Mouse (Mus musculus) lung, postnatal 0 days (tissue): ENCODE data around the gene Tmem150c. TPM values are rescaled to one million over a fixed set of nuclear protein-coding genes. Genes with fewer than 3 reads are reported as not detected.
A peak's percentile ranks its signal among the peaks of the same experiment; 100 is the strongest.

ENCODE experiments used
- ATAC-seq: fragments of 200-750 bp; cut with Nextera tagmentation; 2 replicates; pipeline ENCODE4 v1.8.0; 2017; ENCODE audit warnings: moderate library complexity
- DNase-seq: peaks from one replicate; pipeline ENCODE4 v3.0.0-alpha.2; 2016; ENCODE audit warnings: low spot score
- H3K27ac ChIP-seq: fragments of 300-500 bp; sonication (generic); 2 replicates; pipeline ENCODE4 v1.5.1; 2014; ENCODE audit warnings: antibody characterized with exemption, mild to moderate bottlenecking, low read length, mixed read lengths
- H3K27me3 ChIP-seq: fragments of 300-500 bp; sonication (generic); replicated peaks from 2 replicates; pipeline ENCODE4 v1.6.1; 2014; ENCODE audit warnings: low read length, mixed read lengths; ENCODE audit not compliant: insufficient read depth
- H3K36me3 ChIP-seq: fragments of 300-500 bp; sonication (generic); 2 replicates; pipeline ENCODE4 v1.6.1; 2014; ENCODE audit warnings: low read length, mixed read lengths; ENCODE audit not compliant: insufficient read depth
- H3K4me1 ChIP-seq: fragments of 300-500 bp; sonication (generic); 2 replicates; pipeline ENCODE4 v1.6.1; 2014; ENCODE audit warnings: antibody characterized with exemption, low read depth, low read length, mixed read lengths; ENCODE audit not compliant: insufficient read depth
- H3K4me2 ChIP-seq: fragments of 300-500 bp; sonication (generic); replicated peaks from 2 replicates; pipeline ENCODE4 v1.6.1; 2014; ENCODE audit warnings: low read depth, mild to moderate bottlenecking, low read length, moderate library complexity, mixed read lengths
- H3K4me3 ChIP-seq: fragments of 300-500 bp; sonication (generic); 2 replicates; pipeline ENCODE4 v1.5.1; 2014; ENCODE audit warnings: low read depth, low read length
- H3K9ac ChIP-seq: fragments of 300-500 bp; sonication (generic); replicated peaks from 2 replicates; pipeline ENCODE4 v1.6.1; 2014; ENCODE audit warnings: low read depth, mild to moderate bottlenecking
- H3K9me3 ChIP-seq: fragments of 300-500 bp; sonication (generic); 2 replicates; pipeline ENCODE4 v1.6.1; 2016; ENCODE audit warnings: low read length, mixed read lengths
- CTCF ChIP-seq: IDR thresholded peaks from 2 replicates; pipeline ENCODE4 v1.5.1; 2016; ENCODE audit warnings: antibody characterized with exemption, mild to moderate bottlenecking
- EP300 ChIP-seq: IDR thresholded peaks from 2 replicates; pipeline ENCODE4 v1.6.1; 2016; ENCODE audit warnings: antibody characterized with exemption, mild to moderate bottlenecking, control low read depth
- WGBS: fragments of 180-500 bp; shearing (Covaris S2); extraction: QIAGEN DNeasy Blood & Tissue Kit; methylation state at CpG from one replicate; pipeline ENCODE4 v1.1.7; 2014; 5-methylcytosine and 5-hydroxymethylcytosine counted together
- polyA plus RNA-seq: library from polyadenylated mRNA; unstranded; fragments of >200 nt; fragmentation: Nextera tagmentation; extraction: Ambion mirVana; gene quantifications from 2 replicates; pipeline ENCODE4 v1.2.1, GENCODE M21; 2015

The Tmem150c gene
- polyA plus RNA-seq, 1 experiment from 2014 or later, result 5.4 TPM

DNA sequence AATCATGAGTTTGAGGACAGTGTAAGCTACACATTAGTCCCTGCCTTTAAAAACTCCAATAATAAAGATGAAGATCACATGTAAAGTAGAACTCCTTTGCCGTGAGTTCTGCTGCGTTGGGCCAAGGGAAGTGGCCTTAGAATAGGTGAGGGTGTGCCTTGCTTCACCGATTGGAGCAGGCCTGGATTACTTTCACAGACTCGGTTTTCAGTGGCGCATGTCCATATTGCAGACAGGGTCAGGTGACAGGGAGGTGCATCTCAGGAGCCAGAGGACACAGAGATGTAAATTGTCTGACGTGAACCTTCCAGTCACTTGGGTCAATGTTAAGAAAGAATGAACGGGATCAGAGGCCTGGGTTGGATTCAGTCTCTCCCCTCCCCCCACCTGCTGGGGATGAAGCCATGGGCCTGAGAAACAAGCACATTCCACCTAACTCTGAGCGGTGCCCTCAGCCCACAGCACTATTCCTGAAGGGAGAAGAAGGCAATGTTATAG is 112.4 kb downstream of the Tmem150c start:
- no peaks in the 10 kb centered on the region for H3K9me3 ChIP-seq
- H3K4me2 ChIP-seq, result no peak overlapping the region
- ATAC-seq, result no peak
- no peak for DNase-seq
- H3K27me3 ChIP-seq, result no peaks in the 10 kb centered on the region
- peaks cover 11% of the 10 kb centered on the region for H3K4me1 ChIP-seq
- H3K9ac ChIP-seq, result no peak overlapping the region
- no peak overlapping the region for H3K4me3 ChIP-seq
- H3K36me3 ChIP-seq, result no peaks in the 10 kb centered on the region
- no peak overlapping the region for H3K27ac ChIP-seq
- TF ChIP-seq EP300, result no peak
- TF ChIP-seq CTCF, result no peak
- 59% methylated on average over 8 of the region's 8 CpGs for WGBS

DNA sequence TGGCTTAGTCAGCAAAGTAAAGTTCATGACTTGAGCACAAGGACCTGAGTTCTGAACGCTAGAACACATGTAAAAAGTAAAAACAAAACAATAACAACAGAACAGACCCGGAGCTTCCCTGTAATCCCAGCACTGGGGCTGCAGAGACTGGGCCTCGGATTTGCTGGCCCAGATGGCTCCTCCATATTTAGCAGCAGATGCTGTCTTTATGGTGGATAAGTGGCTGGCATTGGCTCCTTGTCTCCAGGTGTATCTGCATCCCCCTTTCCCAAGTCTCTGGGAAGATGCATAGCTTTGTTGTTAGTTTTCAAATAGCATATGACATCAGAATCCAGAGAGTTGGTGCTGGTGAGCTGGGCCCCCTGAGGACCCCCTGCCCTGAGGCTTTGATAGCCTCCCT is 113.5 kb downstream of the Tmem150c start:
- H3K4me1 ChIP-seq, result peaks cover 16% of the 10 kb centered on the region
- no peak overlapping the region for H3K4me2 ChIP-seq
- no peak for ATAC-seq
- no peak overlapping the region for H3K4me3 ChIP-seq
- no peaks in the 10 kb centered on the region for H3K9me3 ChIP-seq
- no peaks in the 10 kb centered on the region for H3K36me3 ChIP-seq
- DNase-seq, result no peak
- TF ChIP-seq EP300, result no peak
- 79% methylated on average over 3 of the region's 3 CpGs for WGBS
- no peak overlapping the region for H3K9ac ChIP-seq
- no peaks in the 10 kb centered on the region for H3K27me3 ChIP-seq
- H3K27ac ChIP-seq, result no peak overlapping the region

DNA sequence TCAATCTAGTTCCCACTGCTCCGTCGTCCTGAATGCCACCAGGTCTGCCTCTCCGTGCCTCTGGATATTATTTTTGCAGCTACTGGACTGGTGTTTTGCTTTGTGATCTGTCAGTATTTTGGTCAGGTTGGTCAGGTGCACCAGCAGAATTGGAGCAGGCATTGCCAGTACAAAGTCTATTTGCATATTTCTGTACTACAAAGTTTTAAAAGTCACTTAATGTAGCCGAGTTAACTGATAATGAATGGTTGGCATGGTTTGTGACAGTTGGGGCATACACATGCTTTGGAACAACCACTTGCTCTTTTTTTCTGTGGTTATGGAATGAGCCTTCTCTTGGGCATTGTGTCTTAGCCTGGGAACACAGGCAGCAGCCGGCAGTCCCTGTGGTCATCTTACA is 115.0 kb downstream of the Tmem150c start:
- Histone ChIP-seq H3K27ac (no peak overlapping the region), H3K4me2 (no peak overlapping the region), H3K9me3 (no peaks in the 10 kb centered on the region), H3K27me3 (no peaks in the 10 kb centered on the region), H3K4me1 (peaks cover 21% of the 10 kb centered on the region), H3K9ac (no peak overlapping the region), H3K36me3 (no peaks in the 10 kb centered on the region), H3K4me3 (no peak overlapping the region)
- WGBS, result 53% methylated on average over 5 of the region's 5 CpGs
- DNase-seq, result no peak
- TF ChIP-seq EP300 (no peak), CTCF (no peak)
- ATAC-seq, result no peak

DNA sequence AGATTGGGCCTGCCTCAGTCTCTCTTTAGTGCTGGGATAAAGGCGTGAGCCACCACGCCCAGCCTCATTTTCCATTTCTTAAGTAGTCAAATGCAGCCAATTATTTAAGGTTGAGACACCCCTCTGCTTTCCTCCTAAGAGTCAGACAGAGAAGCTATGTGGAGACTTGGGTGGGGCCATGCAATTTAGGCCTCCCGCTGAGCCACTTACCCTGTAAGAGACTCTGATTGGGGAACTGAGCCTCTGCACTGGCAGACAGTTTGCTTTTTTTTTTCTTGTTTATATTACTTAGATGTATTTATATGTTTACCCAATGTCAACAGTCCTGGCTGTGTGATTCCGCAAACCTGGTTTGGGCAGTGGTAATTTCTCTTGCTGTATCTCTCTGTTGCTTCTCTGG is 115.6 kb downstream of the Tmem150c start:
- no peaks in the 10 kb centered on the region for H3K9me3 ChIP-seq

DNA sequence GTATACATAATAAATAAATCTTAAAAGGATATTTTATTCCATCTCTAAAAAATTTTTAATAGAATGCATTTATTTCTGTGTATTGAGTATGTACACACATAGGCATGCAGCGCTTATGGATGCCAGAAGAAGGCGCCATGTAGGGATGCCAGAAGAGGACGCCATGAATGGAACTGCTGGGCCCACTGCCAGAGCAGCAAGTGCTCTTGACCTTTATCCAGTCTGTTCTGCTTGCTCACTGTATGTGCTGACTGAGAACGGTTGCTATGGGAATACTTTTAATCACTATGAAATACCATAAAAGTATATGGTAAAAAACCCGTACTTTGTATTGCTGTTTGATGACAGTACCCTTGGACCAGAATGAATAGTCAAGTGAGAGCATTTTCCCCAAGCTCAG is 116.2 kb downstream of the Tmem150c start:
- H3K4me2 ChIP-seq, result no peak overlapping the region
- no peak overlapping the region for H3K9ac ChIP-seq
- 43% methylated on average over 5 of the region's 5 CpGs for WGBS
- ATAC-seq, result no peak
- H3K4me1 ChIP-seq, result peaks cover 19% of the 10 kb centered on the region
- H3K9me3 ChIP-seq, result no peaks in the 10 kb centered on the region
- DNase-seq, result peak; percentile 84
- H3K27ac ChIP-seq, result no peak overlapping the region
- H3K4me3 ChIP-seq, result no peak overlapping the region
- no peaks in the 10 kb centered on the region for H3K27me3 ChIP-seq
- H3K36me3 ChIP-seq, result no peaks in the 10 kb centered on the region
- TF ChIP-seq EP300 (0 out of 2 replicates have a peak, but pooled peaks have one; percentile 37), CTCF (no peak; the same call in none of the 2 replicates)

More for the DNA sequence above, 115.6 kb downstream of the Tmem150c start:
- DNase-seq (peak; percentile 30), ATAC-seq (no peak)
- H3K4me1 ChIP-seq, result peaks cover 21% of the 10 kb centered on the region
- WGBS, result 53% methylated on average over 4 of the region's 4 CpGs
- H3K4me3 ChIP-seq, result no peak overlapping the region
- no peak overlapping the region for H3K9ac ChIP-seq
- no peak overlapping the region for H3K4me2 ChIP-seq
- no peaks in the 10 kb centered on the region for H3K36me3 ChIP-seq
- no peaks in the 10 kb centered on the region for H3K27me3 ChIP-seq
- H3K27ac ChIP-seq, result peak overlapping the region; percentile 51; the same call in 1 of the 2 replicates
- no peak for TF ChIP-seq EP300
- no peak for TF ChIP-seq CTCF

DNA sequence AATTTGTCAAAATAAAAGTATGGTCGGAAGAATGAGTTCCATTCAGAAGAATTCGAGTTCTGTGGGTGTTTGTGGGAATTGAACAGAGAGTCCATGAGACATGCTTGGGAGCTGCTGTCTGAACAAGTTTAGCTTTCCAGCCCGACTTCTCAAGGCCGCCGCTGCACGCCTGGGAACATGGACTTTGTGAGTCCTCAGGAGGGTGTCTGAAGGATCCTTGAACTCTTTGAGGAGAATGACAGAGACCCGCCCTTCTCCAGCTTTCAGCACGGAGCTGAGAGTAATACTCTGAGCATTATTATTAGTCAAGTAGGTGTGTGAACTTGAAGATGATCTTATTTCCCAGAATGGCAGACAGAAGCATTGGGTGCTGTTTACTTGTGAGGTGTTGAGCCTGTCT is 117.1 kb downstream of the Tmem150c start:
- WGBS, result 64% methylated on average over 8 of the region's 8 CpGs
- peak; percentile 66 for DNase-seq
- no peak for ATAC-seq

DNA sequence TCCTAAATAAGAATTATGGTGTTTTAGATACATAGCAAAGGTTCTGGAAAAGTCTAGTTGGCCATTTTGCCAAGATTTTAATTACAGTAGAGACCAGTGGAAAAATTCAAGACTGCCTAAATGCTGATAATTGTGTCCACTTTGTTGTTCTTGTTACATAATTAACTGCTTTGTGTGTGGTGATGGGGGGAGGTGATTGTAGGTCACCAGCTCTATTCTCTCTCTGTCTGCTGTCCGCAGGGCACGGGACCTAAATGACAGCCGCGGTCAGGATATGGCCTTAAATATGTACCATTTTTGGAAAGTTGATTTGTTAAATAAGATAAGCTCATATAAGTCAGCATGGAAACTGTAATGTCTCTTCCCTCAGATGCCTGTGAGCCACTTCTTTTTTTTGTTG is 118.3 kb downstream of the Tmem150c start:
- no peaks in the 10 kb centered on the region for H3K36me3 ChIP-seq
- ATAC-seq (no peak), DNase-seq (no peak)
- H3K4me2 ChIP-seq, result no peak overlapping the region
- whole genome bisulfite sequencing, result 73% methylated on average over 4 of the region's 4 CpGs
- H3K27ac ChIP-seq, result no peak overlapping the region
- H3K9me3 ChIP-seq, result no peaks in the 10 kb centered on the region
- no peaks in the 10 kb centered on the region for H3K27me3 ChIP-seq
- peaks cover 15% of the 10 kb centered on the region for H3K4me1 ChIP-seq
- TF ChIP-seq EP300 (no peak), CTCF (no peak)
- H3K4me3 ChIP-seq, result no peak overlapping the region
- H3K9ac ChIP-seq, result no peak overlapping the region

More for the DNA sequence above, 117.1 kb downstream of the Tmem150c start:
- Histone ChIP-seq H3K27ac (no peak overlapping the region), H3K4me1 (peaks cover 15% of the 10 kb centered on the region), H3K9ac (no peak overlapping the region), H3K27me3 (no peaks in the 10 kb centered on the region), H3K4me2 (no peak overlapping the region), H3K4me3 (no peak overlapping the region), H3K36me3 (no peaks in the 10 kb centered on the region), H3K9me3 (no peaks in the 10 kb centered on the region)
- TF ChIP-seq EP300 (0 out of 2 replicates have a peak, but pooled peaks have one; percentile 25), CTCF (no peak)
